Mouse (Mus musculus) embryo, embryonic 10.5 days (tissue): ENCODE measurements around the gene Ppp1r14c.
"Not testable (repeated sequence)": the region's sequence is repeated elsewhere in the genome, so short reads cannot be mapped to it uniquely, and the experiment has no call there.

Source experiments
- DNase-seq: peaks from one replicate; pipeline ENCODE4 v3.0.0-alpha.2; 2015; ENCODE audit warnings: low spot score

Ppp1r14c gene

GRCm38 (mm10) chr10:3403416-3404137, 37.7 kb downstream of the Ppp1r14c start:
- no peak for DNase-seq

- DNase-seq, result no peak
Observed at GRCm38 (mm10) chr10:3404362-3404761, 38.5 kb downstream of the Ppp1r14c start.

DNA sequence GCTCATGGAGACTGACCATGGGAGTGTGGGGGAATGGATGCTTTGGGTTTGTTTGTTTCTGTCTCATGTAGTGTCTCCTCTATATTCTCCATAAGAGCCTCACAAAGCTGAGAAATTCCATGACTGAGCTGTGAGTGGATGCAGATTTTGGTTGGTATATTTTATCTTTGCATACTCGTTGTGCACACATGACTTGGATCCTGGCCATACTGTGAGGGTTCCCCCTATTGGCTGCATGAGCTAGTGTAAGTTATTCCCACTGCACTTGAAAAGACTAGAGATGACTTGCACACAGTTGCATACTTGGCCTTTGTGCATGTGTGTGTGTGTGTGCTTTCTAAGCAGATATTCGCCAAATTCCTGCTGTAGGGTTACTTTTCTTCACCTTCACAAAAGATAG, 40.4 kb downstream of the Ppp1r14c start:
- DNase-seq, result no peak

GRCm38 (mm10) chr10:3408036-3408661, 42.3 kb downstream of the Ppp1r14c start:
- DNase-seq, result no peak

DNA sequence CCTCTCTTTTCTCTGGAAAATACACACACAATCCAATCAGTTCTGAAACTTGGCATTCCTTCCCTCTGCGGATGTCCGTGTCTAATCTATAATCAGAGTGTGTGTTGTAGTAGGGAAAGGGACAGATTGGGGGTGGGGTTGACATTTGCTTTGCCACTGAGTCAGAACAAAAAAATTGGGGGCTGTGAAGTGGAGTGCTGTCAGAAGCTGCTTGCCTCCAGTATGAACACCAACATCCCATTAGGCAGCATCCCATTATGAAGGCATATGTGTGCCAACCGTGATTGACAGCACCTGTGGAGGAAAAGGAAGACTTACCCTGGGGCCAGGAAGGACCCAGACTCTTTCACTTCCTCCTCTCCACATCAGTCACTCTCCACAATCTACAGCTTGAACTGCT, 42.8 kb downstream of the Ppp1r14c start:
- no peak for DNase-seq

DNA sequence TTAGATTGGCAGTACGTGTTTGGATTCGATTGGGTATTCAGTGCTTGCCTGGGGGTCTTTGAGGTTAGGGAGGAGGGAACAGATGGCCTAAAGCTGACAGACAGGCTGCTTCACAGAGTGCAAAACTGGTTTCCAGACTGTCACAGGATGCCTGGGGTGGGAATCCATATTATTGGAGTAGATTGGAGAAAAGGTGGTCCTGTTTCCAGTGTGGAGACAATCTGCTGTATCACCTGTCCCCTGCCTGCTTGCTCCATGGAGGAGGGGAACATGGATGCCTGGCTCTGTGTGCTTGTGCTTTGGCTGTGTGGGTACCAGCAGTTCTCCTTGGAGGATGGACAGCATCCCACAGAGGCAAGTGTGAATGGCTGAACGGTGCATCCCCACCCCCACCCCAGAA, 45.4 kb downstream of the Ppp1r14c start:
- no peak for DNase-seq

GRCm38 (mm10) chr10:3411639-3412038, 45.8 kb downstream of the Ppp1r14c start:
- DNase-seq, result no peak

- DNase-seq, result no peak
Observed at GRCm38 (mm10) chr10:3414813-3415212, 49.0 kb downstream of the Ppp1r14c start.

DNA sequence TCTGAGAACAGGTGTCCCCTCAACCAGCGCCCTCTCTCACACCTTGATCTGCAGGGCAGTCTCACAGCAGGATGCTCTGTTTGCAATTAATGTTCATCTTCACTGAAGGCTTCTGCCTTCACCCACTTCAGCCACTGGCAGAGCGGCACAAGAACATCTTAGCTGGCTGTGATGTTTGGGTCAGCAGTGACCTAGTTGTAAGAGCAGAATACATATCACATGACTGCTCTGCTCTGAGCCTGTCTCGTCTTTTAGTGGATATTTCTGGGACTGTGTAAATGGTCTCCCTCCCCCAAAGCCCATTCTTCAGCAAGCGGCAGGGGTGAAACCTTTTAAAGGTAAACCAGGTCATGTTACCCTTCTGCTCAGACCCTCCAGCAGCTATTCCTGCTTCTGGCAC, 50.7 kb downstream of the Ppp1r14c start:
- DNase-seq, result no peak

- DNase-seq, result no peak
Observed at GRCm38 (mm10) chr10:3417408-3417807, 51.6 kb downstream of the Ppp1r14c start.

DNA sequence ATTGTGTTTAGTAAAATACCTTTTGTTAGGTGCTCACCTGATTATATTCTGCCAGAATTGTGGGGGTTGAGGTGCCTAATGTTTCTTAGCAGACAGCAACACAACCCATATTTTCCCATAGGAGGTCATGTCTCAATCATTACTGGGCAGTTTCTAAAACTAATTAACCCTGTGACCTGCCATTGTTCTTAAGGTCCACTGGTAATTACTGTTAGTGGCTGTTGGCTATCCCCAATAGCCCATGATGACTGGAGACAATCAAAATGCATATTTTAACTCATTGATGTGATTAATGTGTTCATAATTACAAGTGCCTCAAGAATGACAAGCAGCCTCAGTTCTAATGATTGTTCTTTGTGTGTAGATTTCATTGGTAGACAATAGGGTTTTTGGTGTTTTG, 58.2 kb downstream of the Ppp1r14c start:
- no peak for DNase-seq

GRCm38 (mm10) chr10:3427689-3428399, 62.0 kb downstream of the Ppp1r14c start:
- DNase-seq, result no peak

DNA sequence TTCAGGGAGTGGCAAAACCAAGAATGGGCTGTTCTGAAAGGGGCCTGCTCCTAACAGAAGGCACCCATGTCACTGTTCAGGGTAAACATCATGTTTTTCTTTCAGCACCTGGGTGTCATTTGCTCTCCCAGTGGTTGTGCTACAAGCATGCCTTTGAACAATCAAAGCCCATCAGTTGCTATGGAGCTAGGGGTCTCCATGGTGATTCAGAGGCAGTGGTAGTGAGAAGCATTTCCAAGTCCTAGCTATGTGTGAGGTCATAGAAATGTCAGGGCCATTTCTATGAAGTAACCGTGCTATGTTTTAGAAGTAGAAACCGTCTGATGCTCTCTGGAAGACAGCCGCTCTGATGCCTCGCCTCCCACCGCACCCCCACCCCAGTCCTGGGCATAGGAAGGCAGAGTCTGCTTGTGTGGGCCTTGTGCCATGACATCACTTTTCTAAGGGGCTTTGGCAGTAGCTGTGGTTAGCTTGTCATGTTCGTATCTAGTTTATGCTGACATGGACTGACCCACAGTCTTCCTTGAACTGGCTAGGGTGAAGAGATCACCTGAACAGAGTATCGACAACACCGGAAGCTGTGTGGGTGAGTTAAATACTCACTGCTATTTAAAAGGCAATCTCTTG, 69.1 kb downstream of the Ppp1r14c start:
- no peak for DNase-seq

- DNase-seq, result no peak
Observed at GRCm38 (mm10) chr10:3440722-3441471, 75.0 kb downstream of the Ppp1r14c start.

GRCm38 (mm10) chr10:3446748-3447147, 80.9 kb downstream of the Ppp1r14c start:
- DNase-seq, result not testable (repeated sequence)

- no peak for DNase-seq
Observed at GRCm38 (mm10) chr10:3448699-3449098, 82.8 kb downstream of the Ppp1r14c start.

DNA sequence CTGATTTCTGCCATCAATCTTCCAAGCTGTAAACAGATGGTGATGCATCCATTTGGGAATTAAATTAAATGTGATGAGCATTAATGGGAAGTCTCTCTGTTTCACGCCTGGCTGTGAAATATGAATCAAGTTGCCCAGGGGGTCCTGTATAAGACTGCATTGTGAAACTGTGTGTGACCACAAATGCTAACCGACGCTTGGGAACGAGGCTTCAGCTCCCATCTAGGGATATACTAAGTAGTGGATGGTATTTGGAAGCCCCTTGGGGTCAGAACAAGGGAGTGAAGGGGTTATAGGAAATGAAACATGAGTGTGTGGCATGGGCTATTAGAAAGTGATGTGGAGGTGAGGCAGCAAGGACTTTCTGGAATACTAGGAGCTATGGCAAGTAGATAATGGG, 86.1 kb downstream of the Ppp1r14c start:
- DNase-seq, result no peak

DNA sequence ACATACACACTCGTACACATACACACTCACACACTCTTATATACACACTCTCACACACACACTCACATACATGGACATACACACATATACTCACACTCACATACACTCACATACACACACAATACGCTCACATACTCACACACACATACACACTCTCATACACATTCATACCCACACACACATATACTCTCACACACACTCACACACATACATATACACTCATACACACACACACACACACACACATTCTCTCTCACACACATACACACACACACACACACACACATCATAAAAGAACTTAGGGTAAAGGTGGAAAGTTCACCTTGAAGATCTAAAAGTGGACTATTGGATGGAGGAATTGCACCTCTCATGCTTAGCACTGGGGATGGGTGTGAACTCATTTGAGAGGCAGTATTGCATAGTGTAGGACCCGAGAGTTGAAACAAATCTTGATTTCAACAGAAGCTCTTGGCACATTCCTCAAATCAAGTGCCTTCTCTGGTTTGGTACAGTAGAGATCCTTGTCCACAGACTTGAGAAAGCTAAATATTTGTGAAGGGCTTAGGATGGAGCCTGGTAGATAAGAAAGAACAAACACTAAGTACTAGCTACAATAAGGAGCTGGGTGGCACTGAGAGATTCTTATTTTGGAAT, 87.1 kb downstream of the Ppp1r14c start:
- DNase-seq, result no peak

DNA sequence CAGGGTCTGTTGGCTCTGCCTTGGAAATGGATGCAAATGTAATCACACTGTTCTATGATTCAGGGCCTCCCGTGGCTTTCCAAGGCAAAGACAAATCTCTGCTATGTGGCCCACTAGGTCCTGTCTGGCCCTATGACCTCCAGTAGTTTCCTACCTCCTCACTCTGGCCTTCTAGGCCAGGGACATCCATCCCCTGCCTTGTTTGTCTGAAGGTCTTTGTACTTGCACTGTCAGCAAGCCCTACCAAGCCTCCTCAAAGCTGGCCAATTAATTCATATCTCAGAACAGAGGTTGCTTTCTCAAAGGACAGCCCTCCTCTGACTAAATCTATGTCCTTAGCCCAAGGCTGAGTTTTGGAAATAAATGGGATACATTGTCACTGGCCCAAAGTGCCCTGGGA, 92.8 kb downstream of the Ppp1r14c start:
- no peak for DNase-seq

GRCm38 (mm10) chr10:3460841-3461240, 95.0 kb downstream of the Ppp1r14c start:
- DNase-seq, result no peak

DNA sequence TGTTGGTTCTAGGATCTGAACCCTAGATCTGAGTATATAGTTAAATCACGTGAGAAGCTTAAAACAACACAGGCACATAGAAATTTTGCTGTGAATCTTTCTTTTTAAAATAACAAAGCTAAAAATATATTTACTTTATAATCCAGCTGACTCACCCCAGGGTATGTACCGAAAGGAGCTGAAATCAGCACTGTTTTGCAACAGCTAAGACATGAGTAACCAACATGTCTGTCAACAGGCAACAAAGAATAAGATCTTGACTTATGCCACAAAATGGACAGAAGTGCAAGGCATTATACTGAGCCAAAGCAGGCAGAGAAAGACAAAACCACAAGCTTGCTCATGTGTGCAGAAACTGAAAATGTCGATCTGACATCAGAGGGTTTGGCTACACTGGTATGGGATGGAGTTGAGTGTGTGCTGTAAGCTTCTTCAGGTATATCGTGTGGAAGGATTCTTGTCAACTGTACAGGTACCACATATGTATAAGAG, 100.3 kb downstream of the Ppp1r14c start:
- no peak for DNase-seq
